Mouse (Mus musculus) thymus, postnatal 14 days (tissue): ENCODE results near the gene Gabrg3.

ENCODE experiments used
- DNase-seq: peaks from one replicate; pipeline ENCODE4 v3.0.0; 2021

Gabrg3 gene

DNA sequence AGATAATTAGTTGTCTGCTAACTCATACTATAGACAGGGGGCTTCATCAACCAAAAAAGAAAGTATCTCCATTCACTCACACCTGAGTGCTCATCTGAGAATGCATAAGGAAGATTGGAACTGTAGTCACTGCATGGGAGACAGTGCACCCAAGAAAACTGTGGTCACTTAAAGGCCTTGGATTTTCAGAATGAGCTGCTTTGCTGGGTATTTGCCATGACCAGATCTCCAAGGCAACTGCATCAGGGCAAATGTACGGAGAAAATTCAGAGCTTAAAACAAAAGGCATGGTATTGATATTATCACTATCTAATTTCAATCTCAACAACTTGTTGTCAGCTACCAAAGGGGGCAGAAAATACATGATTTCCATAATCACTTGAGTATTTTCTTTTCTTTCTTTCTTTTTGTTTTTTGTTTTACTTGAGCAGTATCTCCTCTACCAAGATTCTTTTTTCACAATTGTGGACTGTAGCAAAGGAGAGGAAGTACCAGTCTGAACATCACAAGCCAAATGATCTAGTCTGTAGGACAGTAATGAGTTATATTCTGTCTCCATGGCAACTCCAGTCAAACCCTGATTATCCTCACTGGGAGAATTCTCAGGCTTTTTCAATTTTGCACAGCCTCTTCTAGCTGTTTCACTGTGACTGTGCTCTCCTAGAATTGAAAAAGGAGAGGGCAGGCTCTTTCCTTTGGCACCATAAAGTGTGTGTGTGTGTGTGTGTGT, 335.9 kb downstream of the Gabrg3 start:
- DNase-seq: no peak

DNA sequence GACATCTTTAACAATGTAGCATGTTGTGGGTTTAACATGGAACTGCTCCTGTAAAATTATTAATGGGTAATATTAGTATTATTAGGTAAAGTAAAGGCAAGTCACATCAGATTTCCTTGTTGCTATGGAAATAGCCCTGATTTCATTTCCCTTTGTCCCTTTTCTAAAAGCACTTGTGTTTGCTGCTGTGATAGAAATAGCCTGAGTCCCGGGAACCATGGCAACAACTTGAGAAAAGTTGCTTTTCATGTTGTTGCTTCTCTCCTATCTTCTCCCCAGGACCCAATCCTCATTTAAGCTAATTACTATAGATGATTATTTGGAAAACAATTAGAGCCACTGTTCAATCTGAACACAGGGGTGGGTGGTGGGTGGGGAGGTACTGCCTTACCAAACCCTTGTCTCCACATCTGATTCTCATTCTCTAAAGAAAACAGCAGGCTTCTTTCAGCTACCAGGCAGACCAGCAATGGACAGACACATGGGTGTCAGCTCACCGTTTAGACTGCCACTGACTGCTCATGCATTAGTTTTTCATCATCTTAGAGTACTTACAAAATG, 349.0 kb downstream of the Gabrg3 start:
- no peak for DNase-seq

GRCm38 (mm10) chr7:57000585-57001261, 386.3 kb downstream of the Gabrg3 start:
- DNase-seq: no peak

DNA sequence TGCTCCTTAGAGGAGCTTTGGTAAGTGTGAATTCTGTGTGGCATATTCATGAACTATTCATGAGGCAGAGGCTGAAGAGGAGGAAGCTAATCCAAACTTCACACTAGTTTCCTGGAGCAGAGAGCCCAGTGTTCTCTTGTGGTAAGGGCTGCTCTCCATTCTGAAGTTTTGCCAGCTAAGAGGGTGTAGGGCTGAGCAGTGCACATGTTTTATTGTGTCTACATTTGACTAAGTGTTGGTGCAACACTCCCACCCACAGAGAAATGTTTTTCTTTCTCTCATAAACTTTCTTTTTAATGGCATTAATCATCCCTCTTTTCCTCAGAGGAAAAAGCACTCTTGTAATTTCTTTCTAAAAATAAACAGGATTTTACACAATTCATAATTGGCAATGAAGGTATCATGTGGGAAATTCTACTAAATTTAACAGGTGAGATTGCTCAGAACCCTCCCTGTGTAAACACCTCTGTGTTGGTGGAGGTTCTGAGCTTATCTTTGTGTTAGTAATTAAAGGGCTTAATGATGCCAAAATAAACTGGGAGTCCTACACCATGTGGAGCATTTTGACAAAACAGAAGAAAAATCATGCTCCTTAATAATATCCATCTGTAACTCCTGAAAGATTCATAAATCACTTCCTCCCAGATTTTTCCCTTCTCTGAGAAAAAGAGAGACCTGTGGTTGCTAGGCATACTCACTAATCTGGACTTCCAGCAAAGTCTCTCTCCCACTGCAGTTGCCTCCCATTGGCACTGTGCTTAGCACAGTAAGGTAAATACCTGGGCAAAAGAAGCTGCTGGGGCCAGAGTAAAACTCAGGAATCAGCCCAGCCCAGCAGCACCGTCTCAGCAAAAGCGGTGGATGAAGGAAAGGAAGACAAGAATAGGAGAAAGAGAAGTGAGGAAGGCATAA, 389.0 kb downstream of the Gabrg3 start:
- no peak for DNase-seq

DNA sequence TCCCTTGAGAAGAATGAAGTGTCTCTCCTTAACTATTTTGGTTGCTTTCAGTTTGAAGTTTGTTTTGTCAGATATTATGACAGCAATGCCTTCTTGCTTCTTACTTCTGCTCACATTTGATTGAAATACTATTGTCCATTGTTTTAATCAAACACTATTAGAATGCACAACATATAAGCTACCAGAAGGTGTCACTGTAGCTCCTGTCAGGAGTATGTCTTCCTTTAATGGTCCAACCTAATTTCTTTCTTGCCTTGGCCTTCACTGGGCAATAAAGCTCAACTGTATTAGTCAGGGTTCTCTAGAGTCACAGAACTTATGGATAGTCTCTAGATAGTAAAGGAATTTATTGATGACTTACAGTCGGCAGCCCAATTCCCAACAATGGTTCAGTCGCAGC, 440.6 kb downstream of the Gabrg3 start:
- DNase-seq: no peak

- DNase-seq: no peak
Measured at GRCm38 (mm10) chr7:56941606-56942005, 445.4 kb downstream of the Gabrg3 start.

GRCm38 (mm10) chr7:56938020-56938419, 449.0 kb downstream of the Gabrg3 start:
- DNase-seq: no peak

DNA sequence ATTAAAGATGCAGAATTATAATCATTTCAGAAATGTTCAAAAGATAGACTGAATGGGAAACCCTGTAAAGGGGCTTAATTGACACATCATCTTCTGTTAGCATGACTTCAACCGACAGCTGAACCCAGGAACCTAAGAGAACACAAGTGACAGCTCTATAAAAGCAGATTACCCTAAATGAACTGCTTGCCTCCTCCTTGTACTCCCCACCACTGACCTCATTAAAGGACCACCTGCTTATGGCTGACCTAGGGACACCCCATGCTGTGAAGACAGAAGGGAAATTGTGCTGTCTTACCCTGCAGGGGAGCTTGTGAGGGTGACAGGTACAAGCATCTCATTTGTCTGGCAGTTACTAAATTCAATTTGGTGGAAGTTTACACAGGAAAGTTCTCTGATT, 467.5 kb downstream of the Gabrg3 start:
- no peak for DNase-seq

GRCm38 (mm10) chr7:56914862-56915261, 472.1 kb downstream of the Gabrg3 start:
- no peak for DNase-seq

DNA sequence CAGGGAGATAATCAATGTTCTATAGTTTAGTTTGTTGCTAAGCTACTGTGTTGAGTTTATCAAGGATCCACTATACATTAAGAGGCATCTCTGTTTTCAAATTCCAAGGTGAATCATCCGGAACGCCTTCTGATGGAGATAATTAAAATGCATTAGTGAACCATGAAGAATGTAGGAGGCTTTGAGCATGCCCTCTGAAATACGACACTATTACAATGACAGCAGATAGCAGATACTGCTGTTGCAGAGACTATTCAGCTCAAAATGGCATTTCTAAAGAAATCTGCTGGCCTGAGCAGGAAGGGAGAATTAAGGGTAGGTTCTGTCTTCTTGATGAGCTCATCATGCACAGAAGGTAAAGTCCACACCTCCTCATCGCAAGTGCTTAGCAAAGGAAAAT, 487.2 kb downstream of the Gabrg3 start:
- no peak for DNase-seq

GRCm38 (mm10) chr7:56867314-56868075, 519.5 kb downstream of the Gabrg3 start:
- no peak for DNase-seq

GRCm38 (mm10) chr7:56843565-56843964, 543.4 kb downstream of the Gabrg3 start:
- no peak for DNase-seq

- no peak for DNase-seq
Measured at GRCm38 (mm10) chr7:56825446-56825845, 561.5 kb downstream of the Gabrg3 start.

DNA sequence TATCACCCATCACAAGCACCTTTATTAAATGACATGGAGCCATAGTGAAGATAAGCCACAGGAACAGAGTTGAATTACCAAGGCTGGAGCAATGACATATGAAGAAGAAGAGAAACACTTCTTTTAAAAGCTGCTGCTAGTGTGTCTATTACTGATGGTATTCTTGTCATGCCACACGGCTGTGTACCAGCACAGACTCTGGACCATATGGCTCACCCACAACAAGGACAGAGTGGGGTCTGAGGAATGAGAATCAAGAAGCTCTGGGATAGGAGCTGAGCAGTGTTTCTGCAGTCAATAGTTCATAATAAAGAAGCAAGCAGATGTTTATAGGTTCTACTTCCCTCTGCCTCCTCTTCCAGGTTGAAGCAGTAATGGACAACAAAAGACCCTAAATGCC, 585.1 kb downstream of the Gabrg3 start:
- no peak for DNase-seq

DNA sequence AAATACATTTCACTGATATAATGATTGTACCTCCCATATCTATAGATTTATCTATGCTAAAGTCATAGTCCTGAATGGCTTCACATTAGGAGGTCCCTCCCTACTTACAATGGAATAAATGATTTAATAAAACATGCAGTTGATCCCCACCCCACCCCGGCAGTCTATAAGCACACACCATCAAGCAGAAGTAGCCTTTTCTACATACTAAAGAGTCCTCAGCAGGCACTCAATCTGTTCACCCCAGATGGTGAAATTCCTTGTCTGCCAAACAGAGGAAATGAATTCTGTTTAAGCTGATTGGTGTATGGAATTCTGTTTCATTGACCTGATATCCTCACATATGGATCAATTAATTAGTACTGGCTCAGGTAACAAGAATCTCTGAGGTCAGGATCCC, 607.9 kb downstream of the Gabrg3 start:
- no peak for DNase-seq

GRCm38 (mm10) chr7:56768216-56768615, 618.8 kb downstream of the Gabrg3 start:
- no peak for DNase-seq

DNA sequence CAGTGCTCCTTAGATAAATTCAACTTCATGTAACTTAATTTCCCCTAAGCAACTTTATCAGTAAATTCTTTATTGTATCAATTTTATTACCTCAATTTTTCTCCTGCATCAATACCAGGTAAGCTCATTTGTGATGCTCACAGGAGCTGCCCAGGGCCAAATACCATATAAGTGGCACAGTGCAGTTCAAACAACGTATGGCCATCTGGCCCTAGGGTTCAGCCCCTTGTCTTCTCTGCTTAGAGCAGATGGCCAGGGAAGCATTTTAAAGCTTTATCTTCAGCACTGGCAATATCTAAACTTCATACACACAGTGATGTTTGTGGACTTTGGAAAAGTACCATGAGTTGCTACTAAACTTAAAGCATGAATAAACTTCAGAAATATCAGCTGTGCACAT, 619.2 kb downstream of the Gabrg3 start:
- DNase-seq: no peak

DNA sequence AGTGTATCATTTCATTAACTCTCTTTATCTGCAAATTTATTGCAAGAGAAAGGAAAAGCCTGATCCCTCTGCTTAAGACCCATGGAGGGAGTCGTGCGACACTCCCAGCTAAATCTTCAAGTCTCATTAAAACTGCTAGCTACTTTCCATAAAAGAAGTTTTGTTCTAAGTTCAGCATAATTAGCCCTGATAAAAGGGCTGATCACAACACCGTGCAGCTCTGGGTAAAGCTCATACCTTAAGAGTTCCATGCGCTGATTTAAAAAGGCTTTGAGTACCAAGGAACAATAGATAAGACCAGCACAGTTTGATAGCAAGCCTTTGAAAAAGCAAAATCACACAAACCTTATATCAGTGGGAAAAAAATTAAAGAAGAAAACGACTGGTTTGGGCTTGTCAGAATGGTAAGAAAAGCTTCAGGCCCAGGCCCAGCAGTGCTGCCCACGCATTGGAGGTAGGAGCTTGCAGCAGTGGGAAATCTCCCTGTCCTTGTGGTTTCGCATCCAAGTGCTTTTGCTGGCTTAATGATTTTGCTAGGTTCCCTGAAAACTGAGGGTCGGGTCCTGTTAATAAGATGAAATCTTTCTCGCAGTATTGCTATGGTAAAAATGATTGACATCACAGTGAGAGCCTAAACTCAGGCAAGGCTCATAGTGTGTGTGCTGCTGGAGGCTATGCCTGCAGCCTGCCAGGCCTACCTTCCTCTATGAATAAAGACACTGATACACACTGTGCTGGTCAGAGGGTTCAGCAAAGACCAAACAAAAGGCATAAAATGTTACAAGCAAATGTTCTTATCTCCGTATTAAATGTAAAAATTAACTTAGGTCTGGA, 621.2 kb downstream of the Gabrg3 start:
- DNase-seq: no peak

DNA sequence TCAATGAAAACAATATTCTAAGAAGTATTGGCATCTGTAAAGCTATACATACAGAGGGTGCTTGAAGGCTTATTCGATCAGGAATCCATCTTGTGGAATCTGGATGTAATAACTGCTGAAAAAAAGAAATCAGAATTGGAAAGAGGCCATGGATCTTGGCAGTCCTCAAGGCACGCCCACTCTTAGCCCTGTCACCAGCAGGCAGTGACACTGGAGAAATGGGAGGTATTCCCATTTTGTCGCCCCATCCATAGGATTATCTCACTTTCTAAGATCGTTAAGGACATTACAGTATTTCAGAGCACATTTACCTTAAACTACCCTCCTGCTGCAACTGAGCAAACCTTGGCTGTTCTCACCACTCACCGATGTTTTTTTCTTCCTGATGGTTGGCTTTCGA, 657.8 kb downstream of the Gabrg3 start:
- no peak for DNase-seq
